Mouse (Mus musculus): ENCODE measurements at regions not wholly inside any gene's neighbourhood (a gene's known extent, or its start where the extent isn't known, plus 50 kb on each side); places are given as distances from the start of the nearest gene placed in this dataset.

- TF ChIP-seq CTCF (IDR thresholded peaks at IDR 0.05; ENCODE audit: low read depth) (no peak), EP300 (optimal IDR thresholded peaks at IDR 0.05) (no peak)
Observed at GRCm38 (mm10) chr12:7029396-7030065, 947.9 kb upstream of the Apob start.
